Mouse (Mus musculus): Measurements from ENCODE around the gene Hpf1. TPM values are rescaled to one million over a fixed set of nuclear protein-coding genes. Genes with fewer than 3 reads are reported as not detected.

The Hpf1 gene
- total RNA-seq, 2 experiments from 2014 or later: 46.2 to 47.6 TPM

DNA sequence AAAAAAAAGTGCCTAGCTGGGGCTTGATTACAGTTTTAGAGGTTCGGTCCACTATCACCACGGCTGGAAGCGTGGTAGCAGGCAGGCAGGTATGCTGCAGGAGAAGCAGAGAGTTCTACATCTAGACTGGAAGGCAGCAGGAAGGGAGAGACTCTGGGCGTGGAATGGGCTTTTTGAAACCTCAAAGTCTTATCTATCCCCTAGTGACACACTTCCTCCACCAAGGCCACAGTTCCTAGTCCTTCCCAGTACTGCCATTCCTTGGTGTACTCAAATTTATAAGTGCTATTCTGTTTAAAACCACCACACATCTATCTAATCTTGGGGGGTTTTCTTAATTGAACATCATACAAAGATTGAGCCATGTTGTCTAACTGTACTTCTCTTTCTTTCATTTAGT lies 1.5 kb downstream of the Hpf1 start:
- DNase-seq (ENCODE audit: extremely low spot score in 1 of 2, low spot score in 1 of 2): no peak

DNA sequence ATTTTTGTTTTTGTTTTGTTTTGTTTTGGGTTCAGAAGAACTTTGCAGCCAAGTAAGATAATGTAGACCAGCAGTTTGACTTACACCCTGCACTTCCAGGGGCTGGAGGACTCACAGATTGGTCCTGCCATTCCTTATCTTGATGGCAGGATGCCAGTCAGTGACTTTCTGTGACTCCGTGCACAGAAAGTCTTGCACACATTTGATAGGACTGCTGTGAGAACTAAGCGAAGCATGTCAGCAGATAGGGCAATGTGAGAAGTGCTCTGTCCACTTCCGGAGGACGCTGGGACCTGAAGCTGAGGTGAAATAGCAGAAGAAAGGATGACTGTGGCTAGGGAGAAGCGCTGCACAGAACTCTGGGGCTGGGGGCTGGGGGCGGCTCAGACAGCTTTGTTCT lies 5.7 kb downstream of the Hpf1 start:
- DNase-seq (ENCODE audit: extremely low spot score in 1 of 2, low spot score in 1 of 2): no peak

DNA sequence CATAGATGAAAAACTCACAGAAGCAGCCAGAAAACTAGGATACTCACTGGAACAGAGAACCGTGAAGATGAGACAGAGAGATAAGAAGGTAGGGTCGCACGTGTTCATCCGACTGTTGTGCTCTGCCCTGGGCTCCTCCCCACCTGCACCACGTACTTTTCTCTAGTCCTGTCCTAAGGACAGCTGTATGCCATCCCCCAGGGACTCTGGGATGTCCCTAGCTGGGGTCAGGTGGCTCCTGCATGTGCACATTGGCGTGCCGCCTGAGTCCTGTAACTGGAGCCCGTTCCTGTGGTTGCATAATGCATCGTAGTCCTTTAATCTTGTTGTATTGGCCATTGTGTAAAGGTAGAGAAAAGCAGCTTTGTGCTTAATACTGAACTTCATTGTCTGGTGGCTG lies 9.9 kb downstream of the Hpf1 start:
- no peak for DNase-seq (ENCODE audit: extremely low spot score in 1 of 2, low spot score in 1 of 2)

DNA sequence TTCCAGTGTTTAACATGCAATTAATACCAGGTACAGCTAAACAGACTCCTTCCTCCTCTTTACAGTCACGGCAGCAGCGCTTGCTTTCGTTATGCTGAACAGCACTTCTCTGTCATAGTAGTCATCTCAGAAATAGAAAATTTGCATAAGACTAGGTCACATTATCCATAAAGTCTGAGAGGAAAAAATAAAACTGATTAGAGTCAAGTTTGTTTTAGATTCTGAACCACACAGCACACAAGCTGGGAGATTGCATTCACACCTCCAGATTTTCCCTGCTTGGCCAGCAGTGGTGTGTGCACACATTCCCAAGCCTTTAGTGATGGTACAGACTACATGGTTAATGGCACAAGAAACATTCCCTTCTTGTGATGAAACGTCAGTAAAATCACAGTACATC lies 21.9 kb downstream of the Hpf1 start:
- DNase-seq (ENCODE audit: extremely low spot score in 1 of 2, low spot score in 1 of 2): no peak

DNA sequence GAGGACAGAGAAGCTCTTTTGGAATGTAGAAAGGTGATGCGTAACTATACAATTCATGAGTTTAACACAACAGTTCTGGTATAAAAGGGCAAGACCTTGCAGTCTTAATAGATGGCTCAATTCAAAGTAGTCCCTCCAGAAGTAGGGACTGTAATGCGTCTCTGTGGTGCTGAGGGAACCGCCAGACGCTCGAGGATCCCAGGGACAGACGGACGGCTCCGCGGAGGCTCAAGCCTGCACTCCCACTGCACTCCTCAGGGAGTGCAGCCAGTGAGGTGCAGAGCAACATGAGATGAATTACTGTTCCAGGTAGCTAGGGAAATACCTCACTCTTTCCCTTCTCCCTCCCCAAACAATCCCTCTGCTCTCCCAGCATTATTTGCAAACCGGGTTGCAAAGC lies 22.3 kb downstream of the Hpf1 start:
- DNase-seq (ENCODE audit: extremely low spot score in 1 of 2, low spot score in 1 of 2): no peak

DNA sequence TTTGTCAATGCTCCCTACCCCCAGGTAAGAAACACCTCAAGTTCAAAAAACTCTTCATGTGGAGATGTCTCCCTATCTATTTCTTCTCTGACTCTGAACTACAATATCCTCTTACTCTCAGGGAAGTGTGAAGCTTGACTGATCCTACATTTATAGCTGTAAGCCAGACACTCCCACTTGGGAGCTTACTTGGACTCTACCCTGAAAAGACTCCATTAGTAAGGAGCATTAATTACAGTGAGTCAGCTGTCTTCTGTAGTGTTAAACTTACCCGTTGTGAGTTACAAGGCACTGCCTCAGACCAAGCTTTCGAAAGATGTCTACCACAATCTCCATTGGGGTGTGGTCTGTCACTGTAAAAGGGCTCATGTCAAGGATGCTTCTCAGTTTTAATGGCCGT lies 28.9 kb downstream of the Hpf1 start:
- DNase-seq (ENCODE audit: extremely low spot score in 1 of 2, low spot score in 1 of 2): no peak

DNA sequence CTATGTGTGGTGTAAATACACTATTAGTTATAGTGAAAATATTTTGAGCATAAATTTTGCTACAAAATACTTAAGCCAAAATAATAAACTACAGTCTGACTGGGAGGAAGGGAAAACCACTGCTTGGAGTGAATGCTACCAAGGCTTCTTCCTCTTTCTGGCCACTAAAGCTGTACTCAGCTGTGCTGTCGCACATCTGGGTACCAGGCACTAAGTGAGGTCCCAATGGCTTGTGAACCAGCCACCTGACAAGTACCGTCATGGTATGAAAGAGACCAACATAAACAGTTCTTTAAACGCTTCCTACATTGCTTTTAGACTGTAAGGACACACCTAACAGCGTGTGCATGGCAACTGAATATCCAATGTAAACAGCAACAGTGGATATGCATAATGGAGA lies 30.0 kb downstream of the Hpf1 start:
- no peak for DNase-seq (ENCODE audit: extremely low spot score in 1 of 2, low spot score in 1 of 2)

DNA sequence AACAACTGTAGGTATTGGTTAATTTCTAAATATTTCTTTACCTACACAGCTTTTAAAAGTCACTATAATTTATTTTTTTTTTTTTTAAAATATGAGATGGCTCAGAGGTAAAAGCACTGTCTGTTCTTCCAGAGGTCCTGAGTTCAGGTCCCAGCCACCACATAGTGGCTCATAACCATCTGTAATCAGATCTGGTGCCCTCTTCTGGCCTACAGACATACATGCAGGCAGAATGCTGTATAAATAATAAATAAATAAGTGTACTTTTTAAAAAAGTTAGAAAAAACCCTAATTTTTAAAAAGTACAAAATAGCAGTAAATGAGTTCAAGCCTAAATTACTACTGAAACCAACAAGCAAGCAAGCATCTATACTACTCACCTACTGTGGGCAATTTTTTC lies 43.4 kb downstream of the Hpf1 start:
- no peak for DNase-seq (ENCODE audit: extremely low spot score in 1 of 2, low spot score in 1 of 2)

DNA sequence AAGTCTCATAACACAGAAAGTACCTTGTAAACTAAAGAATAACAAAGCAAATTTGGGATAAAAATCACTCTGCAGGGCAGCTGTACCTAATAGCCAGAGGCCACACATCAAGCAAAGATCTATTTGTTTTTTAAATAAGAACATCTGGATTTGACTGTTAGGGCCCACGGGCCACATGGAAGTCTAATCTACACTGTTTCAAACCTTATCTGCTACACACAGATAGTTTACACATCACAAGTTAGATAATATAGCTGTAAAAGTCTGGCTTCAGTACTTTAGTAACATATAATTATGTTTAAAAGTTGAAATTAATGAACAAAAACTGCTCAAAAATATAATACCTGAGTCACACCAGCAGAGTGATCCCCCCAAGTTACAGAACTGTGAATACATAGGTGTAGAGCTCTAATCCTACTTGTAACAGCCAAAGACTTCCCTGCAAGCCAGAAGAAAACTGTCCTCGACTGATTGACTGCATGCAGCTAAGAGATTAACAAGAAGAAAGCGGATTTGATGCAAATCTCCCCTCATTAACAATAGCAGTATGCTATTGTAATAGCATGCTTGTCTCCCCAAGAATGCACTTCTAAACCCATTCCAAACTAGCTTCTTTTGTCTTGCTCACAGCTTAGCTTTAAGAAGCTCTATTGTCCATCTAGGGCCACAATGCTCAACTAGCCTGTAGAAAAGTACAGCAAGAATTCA lies 48.7 kb downstream of the Hpf1 start:
- DNase-seq (ENCODE audit: extremely low spot score in 1 of 2, low spot score in 1 of 2): no peak

DNA sequence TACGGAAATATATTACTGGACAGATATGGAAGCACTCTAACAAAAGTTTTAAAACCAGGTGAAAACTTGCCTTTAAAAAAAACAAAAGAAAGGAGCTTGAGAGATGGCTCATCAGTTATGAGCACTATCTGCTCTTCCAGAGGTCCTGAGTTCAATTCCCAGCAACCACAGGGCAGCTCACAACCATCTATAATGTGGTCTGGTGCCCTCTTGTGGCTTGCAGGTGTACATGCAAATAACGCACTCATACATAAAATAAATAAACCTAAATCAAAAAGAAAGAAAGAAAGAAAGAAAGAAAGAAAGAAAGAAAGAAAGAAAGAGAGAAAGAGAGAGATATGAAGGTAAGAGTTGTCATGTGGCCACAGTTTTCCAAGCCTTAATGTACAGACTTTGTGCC lies 52.6 kb downstream of the Hpf1 start:
- DNase-seq (ENCODE audit: extremely low spot score in 1 of 2, low spot score in 1 of 2): no peak

DNA sequence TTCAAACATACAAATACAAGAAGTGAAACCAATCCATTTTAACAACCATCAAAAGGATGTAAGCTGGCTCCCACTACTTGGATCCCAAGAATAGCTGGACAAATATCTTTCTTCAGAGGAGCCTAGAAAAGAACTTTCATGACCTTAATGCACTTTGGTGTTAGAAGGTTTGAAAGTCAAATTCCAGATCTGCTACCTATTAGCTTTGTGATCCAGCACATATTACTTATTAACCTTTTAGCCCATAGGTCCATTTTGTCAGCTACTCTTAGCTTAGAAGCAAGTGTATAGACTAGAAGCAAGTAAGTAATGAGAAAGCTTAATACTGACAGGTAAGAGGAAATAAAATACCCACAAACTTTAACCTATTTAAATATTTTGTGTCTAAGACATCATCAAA lies 57.3 kb downstream of the Hpf1 start:
- DNase-seq (ENCODE audit: extremely low spot score in 1 of 2, low spot score in 1 of 2): no peak

DNA sequence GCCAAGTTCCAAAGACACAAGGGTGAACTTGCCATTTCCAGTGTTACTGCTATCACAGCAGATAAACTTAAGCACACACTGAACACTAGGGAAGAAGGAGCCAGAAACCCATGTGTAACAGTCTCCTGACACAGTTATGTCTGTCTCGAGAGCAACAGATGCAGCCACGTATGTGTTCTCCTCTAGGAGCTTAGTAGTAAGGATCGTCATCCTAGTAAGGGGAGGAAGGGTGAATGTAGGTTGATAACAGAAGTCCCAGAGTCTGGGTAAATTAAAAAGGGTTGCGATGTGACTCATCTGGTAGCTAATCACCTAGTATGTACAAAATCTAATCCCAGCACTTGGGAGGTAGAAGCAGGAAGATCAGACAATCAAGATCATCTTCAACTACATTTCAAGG lies 59.6 kb downstream of the Hpf1 start:
- DNase-seq (ENCODE audit: extremely low spot score in 1 of 2, low spot score in 1 of 2): no peak

DNA sequence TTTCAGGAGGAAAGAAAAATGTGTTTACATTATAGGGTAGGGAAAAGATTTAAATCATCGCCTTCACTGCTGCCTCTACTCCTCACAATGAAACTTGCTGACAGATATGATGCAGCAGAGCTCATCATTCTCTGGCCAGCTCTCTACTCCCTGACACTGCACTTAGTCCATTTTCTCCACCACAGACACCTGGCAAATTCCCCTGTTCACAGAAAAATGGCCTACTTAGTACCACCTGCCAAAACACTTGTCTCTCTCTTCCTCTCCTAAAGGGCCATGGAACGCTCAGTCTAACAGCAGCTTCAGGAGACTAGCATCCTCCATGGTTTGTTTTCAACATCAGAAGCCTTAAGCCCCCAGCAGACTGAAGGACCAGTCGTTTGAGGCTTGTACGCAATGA lies 61.1 kb downstream of the Hpf1 start:
- no peak for DNase-seq (ENCODE audit: extremely low spot score in 1 of 2, low spot score in 1 of 2)

DNA sequence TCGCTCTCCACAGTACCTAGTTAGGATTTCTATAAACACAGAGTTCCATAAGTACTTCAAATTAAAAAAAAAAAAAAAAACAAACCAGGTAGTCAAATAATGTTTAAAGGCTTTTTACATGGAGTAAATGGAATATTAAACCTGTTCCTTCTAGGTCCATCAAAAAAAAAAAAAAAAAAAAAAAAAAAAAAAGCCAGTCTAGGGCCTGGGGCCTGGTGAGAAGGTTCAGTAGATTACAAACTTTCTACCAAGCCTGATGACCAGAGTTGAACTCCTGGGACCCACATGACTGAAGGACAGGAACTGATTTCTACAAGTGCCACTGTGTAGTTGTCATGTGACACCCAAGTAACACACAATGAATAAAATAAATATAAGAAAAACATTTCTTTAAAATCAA lies 61.5 kb downstream of the Hpf1 start:
- no peak for DNase-seq (ENCODE audit: extremely low spot score in 1 of 2, low spot score in 1 of 2)

DNA sequence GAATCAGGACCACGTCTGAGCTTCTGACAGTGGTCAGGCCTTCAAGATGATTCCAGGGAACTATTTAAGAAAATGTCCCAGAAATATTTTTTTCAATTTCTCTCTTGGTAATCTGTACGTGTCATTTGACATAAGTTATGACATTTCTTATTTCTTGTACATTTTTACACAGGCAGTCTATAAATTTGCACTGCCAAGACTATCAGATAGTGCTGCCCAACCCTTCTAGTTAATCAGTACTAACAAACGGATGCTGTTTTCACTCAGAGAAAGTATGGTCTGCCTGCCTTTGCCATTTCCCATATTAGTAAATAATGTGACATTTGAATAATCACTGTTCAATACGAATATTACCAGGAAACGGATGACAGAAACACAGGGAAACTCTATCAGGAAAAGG lies 62.6 kb downstream of the Hpf1 start:
- no peak for DNase-seq (ENCODE audit: extremely low spot score in 1 of 2, low spot score in 1 of 2)

DNA sequence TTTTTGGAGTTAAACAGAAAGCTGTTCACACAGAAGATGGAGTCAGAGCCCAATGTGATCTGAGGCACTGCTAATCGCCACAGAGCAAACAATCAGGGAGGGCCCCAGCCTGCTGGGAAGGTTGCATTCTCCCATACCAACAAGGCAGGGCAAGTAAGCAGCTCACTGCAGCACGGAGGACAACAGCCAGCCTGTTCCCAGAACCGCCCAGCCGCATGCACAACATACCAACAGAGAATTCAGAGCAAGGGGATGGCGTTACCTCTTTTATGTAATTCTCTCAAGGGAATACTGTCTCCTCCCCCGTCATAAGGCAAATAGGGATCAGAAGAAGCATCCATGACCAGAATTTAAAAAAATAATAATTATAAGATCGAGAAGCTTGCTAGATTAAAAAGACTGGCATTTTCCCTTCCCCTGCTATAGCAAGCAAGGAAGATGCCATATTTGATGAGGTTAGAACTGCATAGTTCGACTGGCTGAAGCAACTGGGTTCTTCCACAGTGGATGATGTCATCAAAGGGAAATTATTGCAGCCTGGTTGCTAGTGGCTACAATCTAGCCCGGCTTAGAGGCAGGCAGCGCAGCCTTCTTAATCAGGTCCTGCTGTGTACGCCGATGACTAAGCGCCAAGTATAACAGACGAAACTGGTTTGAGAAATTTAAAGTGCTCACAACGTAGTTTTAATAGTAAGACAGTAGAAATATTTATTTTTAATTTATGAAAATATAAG lies 64.2 kb downstream of the Hpf1 start:
- peak; percentile 42 to 55 for DNase-seq (ENCODE audit: extremely low spot score in 1 of 2, low spot score in 1 of 2)

DNA sequence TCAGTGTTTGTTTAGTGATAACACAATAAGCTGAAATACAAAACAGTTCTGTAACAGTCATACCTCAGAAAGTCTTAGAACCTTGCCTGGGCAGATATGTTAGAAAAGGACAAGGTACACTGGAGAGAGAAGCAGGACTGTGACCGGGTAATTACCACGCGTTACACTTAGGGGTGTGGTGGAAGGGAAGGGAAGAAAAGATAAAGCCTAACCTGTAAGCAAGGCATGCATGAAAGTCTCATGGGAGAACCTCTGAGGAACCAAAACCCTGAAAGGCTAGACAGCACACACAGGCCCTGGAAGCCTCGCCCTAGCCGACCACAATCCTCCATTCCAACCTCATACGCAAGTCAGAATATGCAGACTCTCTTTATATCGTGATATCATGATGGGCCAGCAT lies 66.6 kb downstream of the Hpf1 start:
- no peak for DNase-seq (ENCODE audit: extremely low spot score in 1 of 2, low spot score in 1 of 2)

Other genes starting within 250 kb of the Hpf1 start
- 100 to 1,000 TPM; 123 to 124 TPM for gene Clcn3, start 92.9 kb downstream of the Hpf1 start, total RNA-seq (2021)
- gene Nek1, start 102.8 kb downstream of the Hpf1 start, total RNA-seq (2021): 10 to 100 TPM; 21.1 to 27.4 TPM